Mouse (Mus musculus) ES-Bruce4 (cell line): ENCODE results near the gene Ttll12.

Experiments used
- CTCF ChIP-seq: IDR thresholded peaks from one replicate; pipeline ENCODE4 v1.8.1; 2011; ENCODE audit warnings: low read depth, low read length
- EP300 ChIP-seq: IDR thresholded peaks from 2 replicates; pipeline ENCODE4 v1.6.1; 2011; ENCODE audit warnings: low read depth, low read length; ENCODE audit not compliant: insufficient read depth

GRCm38 (mm10) chr15:83634076-83634475 lies 39.1 kb upstream of the Ttll12 start:
- TF ChIP-seq CTCF (peak; percentile 59), EP300 (no peak)
